Mouse (Mus musculus): Measurements from ENCODE around the gene Nrd1. TPM values are rescaled to one million over a fixed set of nuclear protein-coding genes. Genes with fewer than 3 reads are reported as not detected.

The Nrd1 gene
- polyA plus RNA-seq, 1 experiment = 199 TPM

GRCm38 (mm10) chr4:109098861-109099260 is 98.4 kb downstream of the Nrd1 start:
- Histone ChIP-seq H3K36me3 (ENCODE audit: control insufficient read depth, insufficient read depth, low read length, poor library complexity, severe bottlenecking) (peaks cover 3% of the 10 kb centered on the region; the same call in 1 of the 2 replicates), H3K4me3 (ENCODE audit: low read depth, low read length) (no peak overlapping the region), H3K9me3 (replicated peaks; ENCODE audit: control insufficient read depth, insufficient read depth, low read length, poor library complexity, severe bottlenecking) (no peaks in the 10 kb centered on the region), H3K9ac (ENCODE audit: low read depth, poor library complexity, severe bottlenecking) (no peak overlapping the region), H3K4me1 (ENCODE audit: control insufficient read depth, insufficient read depth, low read length) (peaks cover 1% of the 10 kb centered on the region), H3K27me3 (ENCODE audit: control insufficient read depth, insufficient read depth, low read length, poor library complexity, severe bottlenecking) (no peaks in the 10 kb centered on the region), H3K27ac (ENCODE audit: insufficient read depth, low read length) (no peak overlapping the region)
- TF ChIP-seq CTCF (IDR thresholded peaks at IDR 0.05; ENCODE audit: low read depth, low read length) (no peak), EP300 (IDR thresholded peaks at IDR 0.05; ENCODE audit: insufficient read depth, low read depth, low read length) (no peak), POLR2A (IDR thresholded peaks at IDR 0.05; ENCODE audit: insufficient read depth, low read length) (no peak)

- Histone ChIP-seq H3K9ac (ENCODE audit: low read depth, poor library complexity, severe bottlenecking) (no peak overlapping the region), H3K27ac (ENCODE audit: insufficient read depth, low read length) (no peak overlapping the region), H3K9me3 (replicated peaks; ENCODE audit: control insufficient read depth, insufficient read depth, low read length, poor library complexity, severe bottlenecking) (no peaks in the 10 kb centered on the region), H3K4me1 (ENCODE audit: control insufficient read depth, insufficient read depth, low read length) (no peaks in the 10 kb centered on the region), H3K36me3 (ENCODE audit: control insufficient read depth, insufficient read depth, low read length, poor library complexity, severe bottlenecking) (peaks cover 3% of the 10 kb centered on the region; the same call in 1 of the 2 replicates), H3K4me3 (ENCODE audit: low read depth, low read length) (no peak overlapping the region), H3K27me3 (ENCODE audit: control insufficient read depth, insufficient read depth, low read length, poor library complexity, severe bottlenecking) (no peaks in the 10 kb centered on the region)
- TF ChIP-seq EP300 (IDR thresholded peaks at IDR 0.05; ENCODE audit: insufficient read depth, low read depth, low read length) (no peak), POLR2A (IDR thresholded peaks at IDR 0.05; ENCODE audit: insufficient read depth, low read length) (no peak), CTCF (IDR thresholded peaks at IDR 0.05; ENCODE audit: low read depth, low read length) (no peak)
These were observed 102.1 kb downstream of the Nrd1 start for GRCm38 (mm10) chr4:109102574-109102973.

- Histone ChIP-seq H3K27ac (ENCODE audit: insufficient read depth, low read length) (no peak overlapping the region), H3K4me3 (ENCODE audit: low read depth, low read length) (no peak overlapping the region), H3K9me3 (replicated peaks; ENCODE audit: control insufficient read depth, insufficient read depth, low read length, poor library complexity, severe bottlenecking) (no peaks in the 10 kb centered on the region), H3K4me1 (ENCODE audit: control insufficient read depth, insufficient read depth, low read length) (no peaks in the 10 kb centered on the region), H3K9ac (ENCODE audit: low read depth, poor library complexity, severe bottlenecking) (no peak overlapping the region), H3K27me3 (ENCODE audit: control insufficient read depth, insufficient read depth, low read length, poor library complexity, severe bottlenecking) (no peaks in the 10 kb centered on the region), H3K36me3 (ENCODE audit: control insufficient read depth, insufficient read depth, low read length, poor library complexity, severe bottlenecking) (peaks cover 3% of the 10 kb centered on the region; the same call in 1 of the 2 replicates)
- TF ChIP-seq POLR2A (IDR thresholded peaks at IDR 0.05; ENCODE audit: insufficient read depth, low read length) = no peak
- TF ChIP-seq CTCF (IDR thresholded peaks at IDR 0.05; ENCODE audit: low read depth, low read length) = no peak
- TF ChIP-seq EP300 (IDR thresholded peaks at IDR 0.05; ENCODE audit: insufficient read depth, low read depth, low read length) = no peak
These were observed 102.9 kb downstream of the Nrd1 start for GRCm38 (mm10) chr4:109103145-109103883.

GRCm38 (mm10) chr4:109105254-109105653 is 104.8 kb downstream of the Nrd1 start:
- H3K4me1 ChIP-seq (ENCODE audit: control insufficient read depth, insufficient read depth, low read length) = no peaks in the 10 kb centered on the region
- H3K27ac ChIP-seq (ENCODE audit: insufficient read depth, low read length) = no peak overlapping the region
- no peak overlapping the region for H3K9ac ChIP-seq (ENCODE audit: low read depth, poor library complexity, severe bottlenecking)
- no peaks in the 10 kb centered on the region for H3K9me3 ChIP-seq (replicated peaks; ENCODE audit: control insufficient read depth, insufficient read depth, low read length, poor library complexity, severe bottlenecking)
- no peaks in the 10 kb centered on the region for H3K27me3 ChIP-seq (ENCODE audit: control insufficient read depth, insufficient read depth, low read length, poor library complexity, severe bottlenecking)
- TF ChIP-seq EP300 (IDR thresholded peaks at IDR 0.05; ENCODE audit: insufficient read depth, low read depth, low read length) = no peak
- no peak for TF ChIP-seq POLR2A (IDR thresholded peaks at IDR 0.05; ENCODE audit: insufficient read depth, low read length)
- TF ChIP-seq CTCF (IDR thresholded peaks at IDR 0.05; ENCODE audit: low read depth, low read length) = no peak
- H3K4me3 ChIP-seq (ENCODE audit: low read depth, low read length) = no peak overlapping the region
- H3K36me3 ChIP-seq (ENCODE audit: control insufficient read depth, insufficient read depth, low read length, poor library complexity, severe bottlenecking) = peaks cover 3% of the 10 kb centered on the region; the same call in 1 of the 2 replicates

GRCm38 (mm10) chr4:109106034-109106433 is 105.6 kb downstream of the Nrd1 start:
- H3K9me3 ChIP-seq (replicated peaks; ENCODE audit: control insufficient read depth, insufficient read depth, low read length, poor library complexity, severe bottlenecking) = no peaks in the 10 kb centered on the region
- H3K4me3 ChIP-seq (ENCODE audit: low read depth, low read length) = no peak overlapping the region
- TF ChIP-seq EP300 (IDR thresholded peaks at IDR 0.05; ENCODE audit: insufficient read depth, low read depth, low read length) = no peak
- TF ChIP-seq CTCF (IDR thresholded peaks at IDR 0.05; ENCODE audit: low read depth, low read length) = no peak
- TF ChIP-seq POLR2A (IDR thresholded peaks at IDR 0.05; ENCODE audit: insufficient read depth, low read length) = no peak
- no peak overlapping the region for H3K9ac ChIP-seq (ENCODE audit: low read depth, poor library complexity, severe bottlenecking)
- no peaks in the 10 kb centered on the region for H3K4me1 ChIP-seq (ENCODE audit: control insufficient read depth, insufficient read depth, low read length)
- no peaks in the 10 kb centered on the region for H3K27me3 ChIP-seq (ENCODE audit: control insufficient read depth, insufficient read depth, low read length, poor library complexity, severe bottlenecking)
- no peaks in the 10 kb centered on the region for H3K36me3 ChIP-seq (ENCODE audit: control insufficient read depth, insufficient read depth, low read length, poor library complexity, severe bottlenecking)
- no peak overlapping the region for H3K27ac ChIP-seq (ENCODE audit: insufficient read depth, low read length)

- H3K4me3 ChIP-seq (ENCODE audit: low read depth, low read length) = no peak overlapping the region
- no peak overlapping the region for H3K9ac ChIP-seq (ENCODE audit: low read depth, poor library complexity, severe bottlenecking)
- no peaks in the 10 kb centered on the region for H3K4me1 ChIP-seq (ENCODE audit: control insufficient read depth, insufficient read depth, low read length)
- H3K27me3 ChIP-seq (ENCODE audit: control insufficient read depth, insufficient read depth, low read length, poor library complexity, severe bottlenecking) = no peaks in the 10 kb centered on the region
- no peaks in the 10 kb centered on the region for H3K9me3 ChIP-seq (replicated peaks; ENCODE audit: control insufficient read depth, insufficient read depth, low read length, poor library complexity, severe bottlenecking)
- no peaks in the 10 kb centered on the region for H3K36me3 ChIP-seq (ENCODE audit: control insufficient read depth, insufficient read depth, low read length, poor library complexity, severe bottlenecking)
- TF ChIP-seq POLR2A (IDR thresholded peaks at IDR 0.05; ENCODE audit: insufficient read depth, low read length) (no peak), CTCF (IDR thresholded peaks at IDR 0.05; ENCODE audit: low read depth, low read length) (no peak), EP300 (IDR thresholded peaks at IDR 0.05; ENCODE audit: insufficient read depth, low read depth, low read length) (no peak)
- H3K27ac ChIP-seq (ENCODE audit: insufficient read depth, low read length) = no peak overlapping the region
These were observed 106.1 kb downstream of the Nrd1 start for GRCm38 (mm10) chr4:109106594-109106993.
